Mouse (Mus musculus): ENCODE measurements around the gene Fry. TPM values are rescaled to one million over a fixed set of nuclear protein-coding genes. Genes with fewer than 3 reads are reported as not detected.

Gene Fry
- polyA plus RNA-seq, 3 experiments from 2014 or later = 15.9 to 25.3 (median 22.3) TPM

DNA sequence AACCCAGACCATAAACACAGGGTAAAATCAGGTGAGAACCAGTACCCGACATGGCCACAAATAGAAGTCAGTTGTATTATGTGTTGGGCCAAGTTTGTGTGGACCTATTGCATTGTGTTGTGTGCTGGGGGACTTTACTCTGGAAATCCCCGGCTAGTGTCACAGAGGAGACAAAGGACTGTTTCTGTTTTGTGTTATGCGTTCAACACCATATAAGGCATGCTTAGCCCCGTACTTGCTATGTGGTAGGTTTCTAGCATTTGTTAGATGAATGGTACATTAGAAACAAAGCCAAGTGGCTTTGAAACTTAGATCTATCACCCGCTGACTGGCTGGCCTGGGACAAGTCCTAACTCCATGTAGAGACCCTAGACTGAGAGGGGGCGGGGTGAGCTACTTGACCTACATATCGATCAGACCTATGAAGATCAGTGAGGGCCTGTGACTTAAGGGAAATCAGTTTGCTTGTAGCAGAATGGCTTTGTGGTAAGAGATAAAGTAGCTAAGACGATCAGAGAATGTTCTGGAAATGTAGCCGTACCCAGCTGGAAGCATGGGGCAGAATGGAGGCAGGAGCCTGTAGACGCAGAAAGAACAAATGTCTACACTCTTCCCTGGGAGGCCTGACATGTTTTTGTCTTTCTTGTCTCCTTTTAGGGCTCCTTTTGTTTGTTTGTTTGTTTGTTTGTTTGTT, 105.2 kb downstream of the Fry start:
- ATAC-seq = peak; percentile 96

GRCm38 (mm10) chr5:150229086-150229485, 110.6 kb downstream of the Fry start:
- no peak for ATAC-seq

DNA sequence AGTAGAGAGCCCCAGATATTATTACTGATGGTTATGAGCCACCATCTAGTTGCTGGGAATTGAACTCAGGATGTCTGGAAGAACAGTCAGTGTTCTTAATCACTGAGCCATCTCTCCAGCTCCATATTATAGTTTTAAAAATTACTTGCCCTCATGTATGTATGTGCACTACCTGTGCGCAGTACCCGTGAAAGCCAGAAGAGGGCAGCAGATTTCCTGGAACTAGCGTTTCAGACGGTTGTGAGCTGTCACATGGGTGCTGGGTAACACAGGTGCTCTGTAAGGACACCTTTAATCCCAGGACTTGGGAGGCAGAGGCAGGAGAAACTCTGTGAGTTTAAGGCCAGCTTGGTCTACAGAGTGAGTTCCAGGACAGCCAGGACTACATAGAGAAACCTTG, 111.3 kb downstream of the Fry start:
- no peak for ATAC-seq

GRCm38 (mm10) chr5:150232159-150233150, 114.0 kb downstream of the Fry start:
- peak; percentile 72 for ATAC-seq

DNA sequence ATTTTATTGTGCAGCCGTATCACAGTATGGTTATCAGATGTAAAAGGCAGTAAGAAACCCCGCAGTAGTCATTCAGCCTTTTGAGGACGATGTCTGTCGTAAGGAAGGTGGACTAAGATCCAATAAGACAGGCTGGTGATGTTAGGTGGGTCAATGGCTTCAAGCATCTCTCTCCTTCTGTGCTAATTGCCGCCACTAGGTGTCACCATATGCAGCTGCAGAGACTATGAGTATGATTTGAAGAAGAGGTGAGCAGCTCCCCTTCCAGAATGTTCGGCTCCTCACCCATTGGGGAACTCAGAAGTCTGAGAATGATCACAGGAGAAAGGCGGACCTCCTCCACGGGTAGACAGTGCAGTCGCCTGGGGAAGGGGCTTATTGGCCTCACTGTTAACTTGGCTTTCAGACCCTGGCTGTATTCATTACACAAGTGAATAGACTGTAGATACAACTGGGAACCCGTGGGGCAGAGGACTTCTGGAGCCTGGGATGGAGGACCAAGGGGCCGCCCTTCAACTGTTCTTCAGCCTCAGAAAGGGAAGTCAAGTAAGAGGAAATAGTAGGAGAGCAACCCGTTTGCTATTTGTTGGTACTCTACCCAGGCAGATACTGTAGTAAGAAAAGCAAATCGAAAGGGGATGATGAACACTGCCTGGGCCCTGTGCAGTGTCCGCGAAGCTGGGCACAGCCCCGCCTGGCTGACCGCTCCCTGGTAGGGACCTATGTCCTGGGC, 114.9 kb downstream of the Fry start:
- peak; percentile 83 for ATAC-seq

DNA sequence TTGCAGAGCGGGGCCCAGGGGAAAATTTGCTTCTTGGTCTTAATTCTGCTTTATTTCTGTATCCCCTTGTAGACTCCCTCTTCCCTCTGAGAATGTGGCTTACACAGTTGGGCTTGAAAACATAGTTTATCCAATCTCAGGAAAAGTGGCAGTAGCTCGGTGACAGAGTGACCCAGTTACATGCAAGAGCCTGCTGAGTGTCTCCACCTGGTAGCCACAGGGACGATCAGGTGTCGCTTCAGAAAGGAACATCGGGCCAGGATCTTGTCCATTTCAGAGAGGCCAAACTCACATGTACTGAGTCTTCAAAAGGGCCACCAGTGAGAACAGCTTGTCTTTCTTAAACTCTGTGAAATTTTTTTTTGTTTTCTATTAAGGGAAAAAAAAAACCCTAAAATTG, 117.5 kb downstream of the Fry start:
- no peak for ATAC-seq

DNA sequence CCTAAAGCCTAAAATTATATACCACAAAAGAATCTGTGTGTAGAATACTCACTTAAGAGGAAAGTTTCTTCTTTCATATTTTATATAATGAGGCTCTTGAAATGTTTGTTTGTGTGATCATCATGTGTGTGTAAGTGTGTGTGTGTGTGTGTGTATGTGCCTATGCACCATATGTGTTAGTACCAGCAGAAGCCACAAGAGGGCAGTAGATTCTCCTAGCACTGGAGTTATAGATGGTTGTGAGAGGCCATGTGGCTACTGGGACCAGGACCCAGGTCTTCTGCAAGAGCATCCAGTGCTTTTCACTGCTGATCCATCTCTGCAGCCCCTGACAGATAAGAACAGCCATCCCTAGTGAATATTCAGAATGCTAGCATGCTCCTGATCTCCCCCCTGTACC, 118.2 kb downstream of the Fry start:
- ATAC-seq = no peak

DNA sequence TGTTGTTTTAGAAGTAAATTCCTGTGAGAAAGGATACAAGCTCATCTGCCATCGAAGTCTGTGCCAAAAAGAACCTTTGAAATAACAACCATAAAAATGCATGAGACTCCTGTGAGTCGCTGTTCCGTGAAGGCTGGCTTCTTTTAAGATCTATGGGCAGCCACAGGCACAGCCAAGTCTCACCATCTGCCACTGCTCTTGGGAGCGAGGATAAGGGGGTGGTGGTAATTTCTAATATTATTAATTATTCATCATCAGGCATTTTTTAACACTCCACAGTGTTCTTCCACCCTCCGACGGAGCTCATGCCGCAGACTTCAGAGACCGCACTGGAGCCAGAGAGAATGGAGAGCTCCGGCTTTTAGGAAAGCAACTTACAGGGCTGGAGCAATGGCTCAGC, 123.2 kb downstream of the Fry start:
- no peak for ATAC-seq

- ATAC-seq = no peak
These were observed 128.3 kb downstream of the Fry start for GRCm38 (mm10) chr5:150246737-150247136.

GRCm38 (mm10) chr5:150257764-150258163, 139.3 kb downstream of the Fry start:
- ATAC-seq = no peak

DNA sequence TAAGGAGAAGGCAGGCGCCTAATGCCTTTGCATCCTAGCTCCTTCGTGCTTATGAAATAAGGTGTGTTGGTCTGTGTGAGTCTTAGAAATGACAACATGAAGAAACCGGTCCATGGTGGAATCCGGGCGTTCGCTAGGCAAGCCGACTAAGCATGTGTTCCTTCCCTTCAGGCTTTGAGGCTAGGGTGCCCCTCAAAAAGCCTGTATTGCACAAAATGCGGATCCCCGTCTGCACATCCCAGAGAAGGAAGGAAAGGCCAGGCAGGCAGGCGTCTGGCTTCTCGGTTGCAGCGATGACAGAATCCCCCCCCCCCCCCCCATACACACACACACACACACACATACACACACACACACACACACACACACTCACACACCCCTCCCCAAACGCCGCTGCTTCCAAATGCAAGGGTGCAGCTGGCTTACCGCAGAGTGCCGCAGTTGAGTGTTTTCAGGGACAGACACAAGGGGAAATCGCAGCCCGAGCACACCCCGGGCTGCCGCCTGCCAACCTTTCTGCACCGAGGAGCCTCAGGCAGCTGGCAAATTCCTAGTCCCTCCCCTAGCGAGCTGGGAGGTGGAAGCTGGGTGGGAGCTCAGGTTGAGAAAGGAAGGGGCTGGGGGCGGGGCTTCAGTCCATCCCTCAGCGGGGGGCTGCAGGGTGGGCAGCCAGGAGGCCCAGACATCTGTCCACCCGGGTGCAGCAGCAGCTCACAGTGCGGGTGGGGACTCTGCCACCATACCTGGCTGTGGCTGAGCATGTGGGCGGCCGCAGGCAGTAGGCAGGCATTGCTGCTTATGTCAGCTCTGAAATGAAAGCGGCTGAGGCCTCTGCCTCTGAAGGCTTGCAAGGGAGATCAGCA, 141.0 kb downstream of the Fry start:
- ATAC-seq = peak; percentile 72

DNA sequence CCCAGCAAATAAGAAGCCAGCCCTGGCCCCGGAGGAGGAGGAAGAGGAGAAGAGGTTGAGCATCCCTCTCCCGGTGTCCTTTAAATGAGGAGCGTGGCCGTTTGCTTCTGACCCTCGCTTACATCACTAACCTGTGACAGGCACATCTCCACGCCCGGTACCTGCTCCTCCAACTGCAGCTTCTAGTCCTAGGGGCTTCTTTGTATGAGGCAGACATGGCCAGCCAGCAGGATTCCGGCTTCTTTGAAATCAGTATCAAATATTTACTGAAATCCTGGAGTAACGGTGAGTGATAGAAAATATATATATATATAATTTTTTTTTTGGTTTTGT, 141.6 kb downstream of the Fry start:
- peak; percentile 16 for ATAC-seq

DNA sequence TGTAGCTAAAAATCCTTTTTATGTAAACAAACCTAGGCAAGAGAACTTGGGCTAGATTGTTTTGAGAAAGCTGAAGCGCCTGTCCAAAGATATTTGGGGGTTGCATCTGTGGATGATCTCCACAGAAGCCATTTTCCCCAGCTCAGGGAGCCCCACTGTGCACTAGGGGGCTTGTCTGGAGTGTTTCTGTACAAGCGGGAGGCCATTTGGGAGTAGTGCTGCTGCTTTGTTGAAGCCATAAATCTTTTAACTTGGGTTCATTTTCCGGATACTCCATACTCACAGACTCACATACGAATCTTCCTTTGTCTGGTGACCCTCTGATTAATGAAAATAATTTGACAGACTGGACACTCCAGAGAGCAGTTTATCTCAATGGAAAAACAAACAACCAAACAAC, 142.9 kb downstream of the Fry start:
- ATAC-seq = no peak

DNA sequence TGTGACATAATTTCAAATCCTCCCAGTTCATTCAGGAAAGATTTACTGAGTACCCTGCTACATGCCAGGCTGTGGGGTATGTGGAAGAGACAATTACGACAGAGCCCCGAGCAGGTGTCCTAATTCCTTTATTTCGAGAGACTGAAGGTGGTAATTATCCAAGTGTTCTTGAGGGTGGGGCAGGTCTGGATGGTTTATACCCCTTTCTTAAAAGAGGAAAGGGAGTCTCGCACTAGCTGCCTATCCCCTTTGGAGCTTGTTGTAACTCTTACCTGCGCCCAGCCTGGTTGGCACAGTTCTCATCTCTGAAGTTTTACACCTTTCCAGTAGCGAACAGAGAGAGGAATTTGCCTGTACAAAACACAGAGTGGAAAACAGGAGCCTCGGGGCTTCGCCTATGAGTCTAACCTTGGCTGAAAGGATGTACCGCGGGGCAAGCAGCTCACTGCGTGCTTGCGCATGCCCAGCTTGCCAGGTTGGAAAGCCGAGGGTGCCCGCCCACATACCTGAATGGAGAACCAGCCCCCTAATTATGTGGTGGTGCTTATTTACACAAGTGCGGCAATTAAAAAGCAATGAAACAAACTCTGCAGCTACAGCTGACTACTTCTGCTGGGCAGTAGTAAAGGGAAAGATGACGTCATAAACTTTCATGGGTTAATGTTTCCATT, 143.7 kb downstream of the Fry start:
- ATAC-seq = peak; percentile 11

DNA sequence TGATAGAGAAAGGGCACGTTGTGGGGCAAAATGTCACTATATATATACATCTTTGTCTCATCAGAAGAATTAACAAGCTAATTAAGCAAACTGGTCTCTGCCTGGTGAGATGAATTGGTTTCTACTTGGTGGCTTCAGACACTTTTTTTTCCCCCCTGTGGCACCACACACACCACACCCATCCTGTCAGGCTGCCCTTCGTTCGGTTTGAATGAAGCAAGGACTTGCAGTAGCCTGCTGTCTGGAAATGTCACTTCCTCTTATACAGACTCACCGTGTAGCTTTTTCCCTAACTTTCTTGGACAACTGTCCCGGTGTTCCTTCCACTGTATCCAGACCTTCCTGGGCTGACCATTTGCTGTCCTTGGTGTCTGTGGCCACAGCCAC, 144.3 kb downstream of the Fry start:
- peak; percentile 46 for ATAC-seq

GRCm38 (mm10) chr5:150263162-150263561, 144.7 kb downstream of the Fry start:
- no peak for ATAC-seq

DNA sequence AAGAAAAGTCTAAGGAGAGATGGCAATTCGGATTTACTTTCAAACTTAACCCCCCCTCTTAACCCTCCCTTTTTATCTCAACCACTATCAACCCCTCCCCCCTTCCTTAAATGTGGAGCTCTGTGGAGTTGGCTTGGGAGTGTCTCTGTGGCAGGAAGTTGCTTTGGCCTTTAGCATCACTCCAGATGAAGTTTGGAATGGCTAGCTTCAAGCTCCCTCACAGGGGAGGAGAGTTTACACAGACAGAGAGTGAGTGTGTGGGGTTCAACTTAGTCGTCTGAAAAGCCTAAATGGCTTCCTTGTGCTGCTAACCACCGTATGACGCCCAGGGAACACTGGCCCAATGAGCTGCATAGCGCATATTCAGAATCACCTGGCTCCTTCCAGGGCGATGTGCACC, 145.2 kb downstream of the Fry start:
- ATAC-seq = no peak

- ATAC-seq = no peak
These were observed 146.6 kb downstream of the Fry start for GRCm38 (mm10) chr5:150265005-150265404.

GRCm38 (mm10) chr5:150265953-150266352, 147.5 kb downstream of the Fry start:
- ATAC-seq = no peak

DNA sequence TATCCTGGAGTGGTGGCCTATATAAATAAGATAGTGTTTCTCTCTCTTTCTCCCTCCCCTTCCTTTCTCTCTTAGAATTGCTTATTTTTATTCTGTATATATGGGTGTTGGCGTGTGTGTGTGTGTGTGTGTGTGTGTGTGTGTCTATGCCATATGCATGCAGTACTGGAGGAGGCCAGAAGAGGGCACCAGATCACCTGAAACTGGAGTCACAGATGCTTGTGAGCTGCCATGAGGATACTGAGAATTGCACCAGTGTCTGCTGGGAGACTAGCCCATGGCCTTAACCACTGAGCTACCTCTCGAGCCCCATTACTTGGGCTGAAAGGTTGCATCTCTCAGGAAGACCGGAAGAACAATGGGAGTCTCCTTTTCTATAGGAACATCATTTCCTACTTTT, 149.8 kb downstream of the Fry start:
- no peak for ATAC-seq

DNA sequence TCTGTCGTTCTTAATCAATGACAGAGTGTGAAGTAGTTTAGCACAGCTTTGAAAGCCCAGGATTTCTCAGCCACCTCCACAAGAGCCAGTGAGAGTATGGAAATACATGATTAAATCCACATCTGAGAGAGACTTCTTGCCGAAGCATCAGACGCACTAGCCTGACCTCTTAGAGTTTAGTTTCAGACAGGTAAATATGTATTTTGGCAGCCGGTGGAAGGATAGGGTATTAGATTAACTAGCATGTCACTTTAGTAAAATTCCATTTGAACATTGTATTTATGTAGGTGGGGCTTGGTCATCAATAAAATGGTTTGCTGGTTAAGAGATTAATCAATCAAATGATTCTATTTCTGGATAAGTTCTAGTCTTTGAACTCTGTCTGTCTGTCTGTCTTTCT, 152.0 kb downstream of the Fry start:
- ATAC-seq = no peak

DNA sequence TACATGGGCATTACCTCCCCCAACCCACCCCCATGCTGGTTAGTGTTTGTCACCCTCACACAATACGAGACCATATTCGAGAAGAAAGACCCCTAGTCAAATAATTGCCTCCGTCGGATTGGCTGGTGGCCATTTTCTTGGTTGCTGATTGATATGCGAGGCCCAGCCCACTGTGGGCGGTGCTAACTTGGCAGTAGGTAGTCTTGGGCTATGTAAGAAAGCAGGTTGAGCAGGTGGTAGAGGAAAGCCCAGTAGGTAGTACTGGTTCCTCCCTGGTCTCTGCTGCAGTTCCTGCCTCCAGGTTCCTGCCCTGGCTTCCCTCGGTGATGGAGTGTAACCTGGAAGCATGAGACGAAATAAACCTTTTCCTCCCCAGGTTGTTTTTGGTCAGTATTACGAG, 153.7 kb downstream of the Fry start:
- no peak for ATAC-seq
